Mouse (Mus musculus): Measurements from ENCODE around the gene Tdrd5.
"Not testable (repeated sequence)": the region's sequence is repeated elsewhere in the genome, so short reads cannot be mapped to it uniquely, and the experiment has no call there.

Gene Tdrd5

DNA sequence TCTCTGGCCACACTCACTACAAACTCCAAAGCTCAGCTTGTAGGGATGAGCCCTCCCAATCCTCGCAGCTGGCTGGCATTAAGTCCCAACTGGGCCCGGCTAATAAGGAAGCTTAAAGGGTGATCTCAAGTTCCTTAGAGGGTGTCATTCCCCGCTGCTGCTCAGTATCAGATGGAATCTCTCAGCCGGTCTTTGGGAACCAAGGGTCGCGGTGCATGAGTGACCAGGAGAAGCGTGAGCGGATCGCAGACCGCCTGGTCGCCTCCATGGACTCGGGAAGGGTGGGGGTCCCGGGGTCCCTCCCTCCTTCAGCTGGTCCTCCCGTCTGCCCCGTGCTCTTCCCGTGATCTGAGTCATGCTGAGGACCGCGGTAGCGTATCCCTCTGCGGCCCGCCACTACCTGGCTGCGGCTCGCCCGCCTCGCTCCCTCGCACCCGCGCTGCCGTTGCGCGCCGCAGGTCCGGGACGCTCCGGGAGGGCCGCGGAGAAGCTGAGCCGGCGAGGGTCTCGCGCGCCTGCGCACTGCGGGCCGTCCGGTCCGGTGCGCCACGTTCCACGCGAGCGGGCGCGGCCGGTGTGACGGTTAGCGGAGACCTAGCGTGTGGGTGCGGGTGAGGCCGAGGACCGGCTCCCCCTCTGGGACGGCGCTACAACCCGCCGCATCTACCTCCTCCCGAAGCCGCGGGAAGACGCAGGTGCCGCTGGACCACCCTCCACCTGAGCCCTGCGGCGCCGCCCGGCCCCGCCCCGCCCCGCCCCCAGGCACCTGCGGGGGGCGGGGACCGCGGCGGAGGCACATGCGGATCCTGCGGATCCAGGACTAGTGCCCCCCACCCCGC, at the start of gene Tdrd5:
TSS of gene Tdrd5 (minus strand) at position 754 of the 839 bp plus-strand sequence.
- peak; percentile 62 for DNase-seq (ENCODE audit: low spot score)

GRCm38 (mm10) chr1:156352466-156352865, 49.0 kb upstream of the Tdrd5 start:
- DNase-seq (ENCODE audit: low spot score), result no peak

DNA sequence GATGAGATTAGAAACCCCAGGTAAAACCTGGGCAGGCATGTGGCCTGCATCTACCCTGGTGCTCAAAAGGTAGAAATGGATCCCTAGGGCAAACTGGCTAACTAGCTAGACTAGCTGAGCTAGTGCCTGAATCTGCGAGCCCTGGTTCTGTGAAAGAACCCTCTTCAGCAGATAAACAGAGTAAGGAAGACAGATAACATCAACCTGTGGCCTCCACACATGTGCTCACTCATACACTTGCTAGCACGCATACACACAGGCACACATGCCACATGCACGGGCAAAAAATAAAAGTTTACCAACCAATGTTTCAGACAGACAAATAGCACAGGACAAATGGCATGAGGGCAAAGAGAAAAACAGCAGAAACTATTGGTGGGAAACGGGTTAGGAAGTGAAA, 47.0 kb upstream of the Tdrd5 start:
- no peak for DNase-seq (ENCODE audit: low spot score)

GRCm38 (mm10) chr1:156349031-156349430, 45.6 kb upstream of the Tdrd5 start:
- DNase-seq (ENCODE audit: low spot score), result no peak

- DNase-seq (ENCODE audit: low spot score), result no peak
Measured at GRCm38 (mm10) chr1:156345633-156346032, 42.2 kb upstream of the Tdrd5 start.

DNA sequence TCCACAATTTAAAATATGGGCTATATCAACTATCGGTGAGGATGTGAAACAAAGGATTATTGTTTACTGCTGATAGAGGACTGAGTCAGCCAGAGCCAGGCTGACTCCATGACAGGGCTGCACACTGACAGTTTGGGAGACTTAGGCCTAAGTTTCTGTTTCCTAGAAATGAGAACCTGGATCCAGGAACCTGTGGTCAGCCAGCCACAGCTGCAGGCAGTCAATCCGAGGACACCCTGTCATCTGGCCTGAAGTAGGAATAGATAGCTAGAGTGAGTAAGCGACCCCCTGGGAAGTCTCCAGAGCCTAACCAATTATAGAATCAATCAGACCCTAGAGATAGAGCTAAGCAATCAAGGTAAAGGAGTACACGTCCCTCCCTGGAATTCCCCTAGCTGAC, 41.0 kb upstream of the Tdrd5 start:
- DNase-seq (ENCODE audit: low spot score), result no peak

DNA sequence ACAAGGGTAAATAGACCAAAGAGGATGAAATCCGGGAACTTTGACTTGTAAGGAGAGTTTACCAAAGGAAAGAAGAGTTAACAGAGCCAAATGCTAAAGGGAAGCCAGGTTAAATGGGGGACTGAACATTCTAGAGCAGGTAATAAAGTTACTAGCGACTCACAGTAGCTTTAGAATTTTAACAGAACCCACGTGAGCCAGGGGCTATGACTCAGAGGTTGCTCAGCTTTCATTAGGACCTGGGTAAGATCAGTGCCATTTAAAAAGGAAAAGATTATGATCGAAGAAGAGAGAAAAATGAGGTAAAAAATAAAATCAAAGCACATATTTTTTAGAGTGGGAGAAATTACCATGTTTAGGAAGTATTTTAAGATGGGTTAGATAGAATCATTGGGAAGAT, 37.4 kb upstream of the Tdrd5 start:
- no peak for DNase-seq (ENCODE audit: low spot score)

DNA sequence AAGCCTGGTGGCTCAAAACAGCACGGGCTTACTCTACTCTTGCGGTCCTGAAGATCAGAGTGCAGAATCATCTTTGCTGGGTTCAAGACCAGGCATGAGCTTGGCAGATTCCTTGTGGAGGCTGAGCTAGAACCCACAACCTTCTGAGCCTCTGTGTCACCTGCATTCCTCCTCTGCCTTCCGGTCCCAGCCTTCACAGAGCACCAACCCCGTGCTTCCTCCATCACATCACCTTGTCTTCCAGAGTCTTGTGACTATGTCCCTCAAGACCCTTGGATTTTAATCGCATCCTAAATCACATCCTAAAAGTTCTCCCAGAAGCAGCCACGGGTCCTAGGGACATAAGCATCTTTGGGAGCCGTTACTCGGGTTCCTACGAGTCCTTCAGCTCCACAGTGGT, 19.7 kb upstream of the Tdrd5 start:
- no peak for DNase-seq (ENCODE audit: low spot score)

- DNase-seq (ENCODE audit: low spot score), result peak; percentile 40
Measured at GRCm38 (mm10) chr1:156310630-156311029, 7.2 kb upstream of the Tdrd5 start, which contains the start of gene Nphs2. Gene Nphs2 (plus strand): TSS chr1:156310727.

DNA sequence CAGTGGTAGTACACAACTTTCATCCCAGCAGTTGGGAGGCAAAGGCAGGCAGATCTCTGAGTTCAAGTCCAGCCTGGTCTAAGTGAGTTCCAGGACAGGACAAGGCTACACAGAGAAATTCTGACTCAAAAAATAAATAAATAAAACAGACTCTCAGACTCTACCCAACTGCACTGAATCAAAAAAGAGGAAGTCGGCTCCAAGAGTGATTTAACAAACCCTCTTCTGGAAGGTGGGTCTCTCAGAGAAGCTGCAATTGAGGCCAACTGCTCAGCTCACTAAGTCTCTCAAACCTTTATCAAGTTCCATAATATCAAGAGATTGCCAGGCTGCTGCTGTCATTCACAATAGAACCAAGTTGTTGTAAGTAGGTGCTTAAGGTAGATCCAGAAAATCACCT, 5.1 kb upstream of the Tdrd5 start:
- DNase-seq (ENCODE audit: low spot score), result no peak

- DNase-seq (ENCODE audit: low spot score), result no peak
Measured at GRCm38 (mm10) chr1:156290016-156290415, 13.4 kb downstream of the Tdrd5 start.

DNA sequence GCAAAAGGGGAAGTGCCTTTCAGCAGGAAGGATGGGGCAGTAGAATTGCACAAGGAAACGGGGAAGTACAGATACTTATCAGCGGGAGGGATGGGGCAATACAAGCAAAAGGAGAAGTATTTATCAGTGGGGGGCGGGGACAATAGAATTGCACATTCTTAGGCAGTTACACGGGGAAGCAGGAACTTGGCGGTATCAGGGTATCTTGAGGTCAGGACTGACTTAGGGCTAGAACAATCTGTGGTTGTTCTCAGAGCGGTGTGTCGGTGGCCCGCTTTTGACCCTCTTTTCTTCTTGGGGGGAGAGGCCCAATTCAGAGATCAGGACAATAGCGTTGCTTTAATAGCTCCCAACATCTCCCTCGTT, 14.3 kb downstream of the Tdrd5 start:
- not testable (repeated sequence) for DNase-seq (ENCODE audit: low spot score)

DNA sequence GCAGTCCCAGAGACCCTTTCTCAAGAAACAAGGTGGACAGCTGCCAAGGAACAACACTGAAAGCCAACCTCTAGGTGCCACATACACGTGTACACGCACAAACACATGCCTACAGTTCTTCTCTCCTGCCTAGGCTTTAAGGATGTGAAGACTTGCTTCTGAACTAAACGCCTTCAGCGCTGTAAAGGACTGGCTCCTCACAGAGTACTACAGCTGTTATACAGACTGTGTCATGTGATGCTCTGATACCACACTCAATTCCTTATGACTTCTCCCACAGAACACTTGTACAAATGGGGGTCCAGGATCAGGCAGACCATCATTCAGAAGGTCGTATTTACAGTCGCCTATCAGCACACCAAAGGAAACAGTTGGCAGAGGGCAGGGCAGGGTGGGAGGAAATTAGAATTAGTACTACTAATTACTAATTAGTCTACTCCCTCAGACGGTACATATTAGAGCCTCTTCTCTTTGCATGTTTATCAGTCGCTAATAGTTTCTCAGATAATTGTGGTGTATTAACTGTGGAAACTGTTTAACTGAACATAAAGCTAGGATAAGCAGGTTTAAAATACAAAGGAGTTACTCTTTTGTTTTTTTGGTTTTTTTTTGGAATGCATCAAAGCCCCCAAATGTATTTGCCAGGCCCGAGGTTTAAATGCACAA, 14.8 kb downstream of the Tdrd5 start:
- no peak for DNase-seq (ENCODE audit: low spot score)

DNA sequence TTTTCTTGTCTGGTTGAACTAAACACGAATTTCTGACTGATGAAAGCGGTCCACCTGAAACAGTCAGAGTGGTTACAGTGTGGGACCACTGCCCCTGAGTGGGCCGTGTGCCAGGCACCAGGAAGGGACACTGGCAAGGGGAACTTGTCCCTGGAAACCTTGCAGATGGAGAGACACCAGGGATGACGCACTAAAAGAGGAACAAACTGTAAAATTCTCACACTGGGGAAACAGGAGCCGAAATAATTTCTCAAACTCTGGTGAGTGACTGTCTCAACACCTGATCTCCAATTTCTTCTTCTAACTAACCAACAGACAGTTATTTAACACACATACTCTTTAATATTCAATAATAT, 17.9 kb downstream of the Tdrd5 start:
- no peak for DNase-seq (ENCODE audit: low spot score)

DNA sequence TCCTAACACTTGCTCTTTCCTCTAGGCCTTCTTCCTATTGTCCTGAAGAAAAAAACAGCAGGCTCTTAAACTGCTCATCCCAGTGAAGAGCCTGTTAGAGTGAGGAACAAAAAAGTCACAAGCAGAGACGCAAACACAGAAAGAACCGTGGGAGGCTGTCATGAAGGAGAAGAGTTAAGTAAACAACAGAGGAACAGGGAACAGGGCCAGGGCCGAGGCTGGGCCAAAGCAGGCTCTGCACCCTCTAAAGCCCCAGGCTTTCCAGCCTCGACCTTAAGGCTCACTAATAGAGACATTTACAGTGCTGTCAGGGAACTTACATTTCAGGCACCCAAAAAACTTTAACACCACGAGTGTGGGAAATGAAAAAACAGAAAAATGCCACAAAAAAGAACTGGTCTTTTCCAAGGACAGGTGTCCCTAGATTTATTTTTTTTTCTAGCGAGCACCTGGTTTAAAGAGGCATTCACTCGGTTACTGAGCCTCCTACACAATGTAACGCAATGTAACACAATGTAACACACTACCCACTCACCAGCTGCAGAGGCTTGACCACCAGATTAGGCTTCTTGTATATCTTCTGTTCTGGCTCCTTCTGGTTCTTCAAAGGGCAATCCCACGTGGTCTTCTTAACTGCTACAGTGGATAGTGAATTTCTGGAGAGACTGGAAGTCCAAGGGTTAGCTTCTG, 18.5 kb downstream of the Tdrd5 start:
- DNase-seq (ENCODE audit: low spot score), result peak; percentile 48

GRCm38 (mm10) chr1:156284207-156284606, 19.3 kb downstream of the Tdrd5 start:
- no peak for DNase-seq (ENCODE audit: low spot score)

GRCm38 (mm10) chr1:156280131-156280530, 23.3 kb downstream of the Tdrd5 start:
- no peak for DNase-seq (ENCODE audit: low spot score)

DNA sequence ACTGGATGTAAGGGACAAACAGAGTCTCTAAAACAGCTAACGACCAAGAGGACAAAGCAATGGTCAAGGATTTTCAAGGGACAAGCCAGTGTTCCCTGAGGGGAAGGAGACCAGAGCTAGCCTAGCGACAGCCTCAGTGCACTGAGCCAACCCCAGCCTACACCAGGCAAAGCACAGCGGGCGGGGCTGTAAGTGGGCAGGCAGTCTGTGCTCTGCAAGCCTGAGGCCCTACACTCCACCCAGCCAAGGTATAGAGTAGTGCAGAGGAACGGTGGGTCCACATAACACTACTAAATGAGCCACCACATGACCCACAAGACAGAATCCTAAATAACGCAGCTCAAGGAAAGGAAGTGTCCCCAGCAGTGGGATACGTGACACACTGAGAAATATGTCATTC, 29.8 kb downstream of the Tdrd5 start:
- no peak for DNase-seq (ENCODE audit: low spot score)

- no peak for DNase-seq (ENCODE audit: low spot score)
Measured at GRCm38 (mm10) chr1:156271654-156272053, 31.8 kb downstream of the Tdrd5 start.

DNA sequence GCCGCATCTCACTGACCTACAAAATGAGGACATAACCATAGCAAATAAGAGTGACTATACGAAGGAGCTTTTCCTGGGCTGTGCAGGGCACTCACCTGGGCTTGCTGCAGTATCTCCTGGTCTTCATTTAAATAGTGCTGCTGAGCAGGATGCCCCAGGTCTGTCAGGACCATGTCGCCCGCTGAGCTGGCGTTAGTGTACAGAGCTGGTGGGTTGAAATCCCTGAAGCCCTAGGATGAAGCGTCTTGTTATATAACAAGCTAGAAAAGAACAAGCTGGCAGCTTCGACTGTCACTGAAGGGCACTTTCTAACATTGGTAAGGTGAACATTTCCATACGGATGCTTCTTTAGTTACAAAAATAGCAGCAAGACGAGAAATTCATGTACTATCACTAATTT, 33.0 kb downstream of the Tdrd5 start:
- peak; percentile 30 for DNase-seq (ENCODE audit: low spot score)

DNA sequence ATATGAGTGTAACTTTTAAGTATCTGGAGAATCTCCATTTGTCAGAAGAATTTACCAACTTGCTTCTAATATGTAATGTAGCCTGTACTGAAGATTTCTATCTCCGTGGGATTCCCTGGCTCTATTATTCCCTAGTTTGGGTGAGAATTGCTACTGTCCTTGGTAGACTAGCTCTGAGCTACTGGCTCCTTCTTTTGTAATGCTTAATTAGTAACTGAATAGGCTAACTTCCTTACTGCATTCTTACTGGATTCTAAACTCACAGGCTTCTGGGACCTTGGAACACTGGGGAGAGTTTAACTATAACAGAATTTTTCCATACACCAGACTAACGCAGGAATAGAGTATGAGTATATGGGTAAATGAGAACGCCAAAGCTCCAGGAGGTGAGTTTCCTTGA, 34.9 kb downstream of the Tdrd5 start:
- DNase-seq (ENCODE audit: low spot score), result not testable (repeated sequence)

- DNase-seq (ENCODE audit: low spot score), result no peak
Measured at GRCm38 (mm10) chr1:156263946-156264345, 39.5 kb downstream of the Tdrd5 start.

GRCm38 (mm10) chr1:156263352-156263751, 40.1 kb downstream of the Tdrd5 start:
- DNase-seq (ENCODE audit: low spot score), result peak; percentile 62

Data from ovary, postnatal 36 days (tissue).